Mouse (Mus musculus): ENCODE measurements around the gene Olfr380. TPM values are rescaled to one million over a fixed set of nuclear protein-coding genes. Genes with fewer than 3 reads are reported as not detected.

The Olfr380 gene
- not detected in 2 replicates for total RNA-seq (2012; rRNA removed)
- not detected in 2 replicates for total RNA-seq (2014; rRNA removed)
- polyA plus RNA-seq (2012; ENCODE audit: insufficient read length, low read depth): not detected in 2 replicates

- in situ Hi-C loops (cut with MboI; ENCODE audit: low pct_ligation_motif_present, low pct_unique_long_range_greater_than_20kb, low sequenced_read_pairs): no loop called here
- dilution Hi-C loops (cut with MboI; ENCODE audit: extremely low pct_ligation_motif_present, extremely low pct_unique_long_range_greater_than_20kb, low sequenced_read_pairs): no loop called here
- no peaks in the 10 kb centered on the region for H3K36me3 ChIP-seq (replicated peaks in 1 of 2; ENCODE audit: control insufficient read depth in 1 of 2, insufficient read depth in 1 of 2, low read length in 1 of 2)
- H3K4me3 ChIP-seq (replicated peaks in 1 of 3; ENCODE audit: low read depth in 2 of 3, low read length in 2 of 3, poor library complexity in 1 of 3): no peak within 1 kb of the TSS
- no peak for TF ChIP-seq CHD2 (IDR thresholded peaks at IDR 0.05; ENCODE audit: low read length)
- H3K79me2 ChIP-seq (replicated peaks; ENCODE audit: control insufficient read depth, extremely low read depth, insufficient read depth, poor library complexity, severe bottlenecking): no peaks in the 10 kb centered on the region
- H3K9me3 ChIP-seq (replicated peaks; ENCODE audit: low read length): no peaks in the 10 kb centered on the region
- H3K27ac ChIP-seq (ENCODE audit: insufficient read depth, low read depth): no peak within 1 kb of the TSS
- H3K27me3 ChIP-seq (replicated peaks): peaks cover 34% of the 10 kb centered on the region
- no peak for DNase-seq (ENCODE audit: extremely low read depth)
- no peak within 1 kb of the TSS for H3K9ac ChIP-seq (ENCODE audit: insufficient read depth, low read depth)
- no peaks in the 10 kb centered on the region for H3K4me1 ChIP-seq (ENCODE audit: control insufficient read depth in 1 of 2, insufficient read depth in 2 of 2)
- no peak within 1 kb of the TSS for H3K4me2 ChIP-seq (ENCODE audit: insufficient read depth, low read depth, poor library complexity, severe bottlenecking)
These were observed at the start of gene Olfr380 for GRCm38 (mm10) chr11:73457408-73457807. Gene Olfr380 (minus strand): TSS chr11:73457508.

GRCm38 (mm10) chr11:73491503-73491902 lies 34.2 kb upstream of the Olfr380 start, which contains the start of gene Olfr381:
Gene Olfr381 (minus strand): TSS chr11:73491603.
- H3K4me1 ChIP-seq (ENCODE audit: control insufficient read depth in 1 of 2, insufficient read depth in 2 of 2): no peaks in the 10 kb centered on the region
- H3K4me3 ChIP-seq (replicated peaks in 1 of 3; ENCODE audit: low read depth in 2 of 3, low read length in 2 of 3, poor library complexity in 1 of 3): no peak within 1 kb of the TSS
- DNase-seq (ENCODE audit: extremely low read depth): no peak
- H3K4me2 ChIP-seq (ENCODE audit: insufficient read depth, low read depth, poor library complexity, severe bottlenecking): no peak within 1 kb of the TSS
- no peak within 1 kb of the TSS for H3K9ac ChIP-seq (ENCODE audit: insufficient read depth, low read depth)
- H3K36me3 ChIP-seq (replicated peaks in 1 of 2; ENCODE audit: control insufficient read depth in 1 of 2, insufficient read depth in 1 of 2, low read length in 1 of 2): no peaks in the 10 kb centered on the region
- H3K27ac ChIP-seq (ENCODE audit: insufficient read depth, low read depth): no peak within 1 kb of the TSS
- in situ Hi-C loops (cut with MboI; ENCODE audit: low pct_ligation_motif_present, low pct_unique_long_range_greater_than_20kb, low sequenced_read_pairs): no loop called here
- H3K9me3 ChIP-seq (replicated peaks; ENCODE audit: low read length): no peaks in the 10 kb centered on the region
- no peaks in the 10 kb centered on the region for H3K79me2 ChIP-seq (replicated peaks; ENCODE audit: control insufficient read depth, extremely low read depth, insufficient read depth, poor library complexity, severe bottlenecking)
- dilution Hi-C loops (cut with MboI; ENCODE audit: extremely low pct_ligation_motif_present, extremely low pct_unique_long_range_greater_than_20kb, low sequenced_read_pairs): no loop called here
- H3K27me3 ChIP-seq (replicated peaks): peaks cover 48% of the 10 kb centered on the region
- no peak for TF ChIP-seq PAX5 (IDR thresholded peaks at IDR 0.05; ENCODE audit: low read length)
- TF ChIP-seq SIN3A (IDR thresholded peaks at IDR 0.05; ENCODE audit: low read length): no peak
- TF ChIP-seq MXI1 (IDR thresholded peaks at IDR 0.05; ENCODE audit: low read depth, low read length): no peak
- no peak for TF ChIP-seq JUND (conservative IDR thresholded peaks at IDR 0.05; ENCODE audit: low read depth, low read length)
- TF ChIP-seq CHD1 (IDR thresholded peaks at IDR 0.05; ENCODE audit: low read depth, low read length): no peak
- no peak for TF ChIP-seq MAZ (IDR thresholded peaks at IDR 0.05; ENCODE audit: low read depth, low read length)
- no peak for TF ChIP-seq RCOR1 (conservative IDR thresholded peaks at IDR 0.05; ENCODE audit: low read depth, low read length)

- no peaks in the 10 kb centered on the region for H3K36me3 ChIP-seq (replicated peaks in 1 of 2; ENCODE audit: control insufficient read depth in 1 of 2, insufficient read depth in 1 of 2, low read length in 1 of 2)
- in situ Hi-C loops (cut with MboI; ENCODE audit: low pct_ligation_motif_present, low pct_unique_long_range_greater_than_20kb, low sequenced_read_pairs): no loop called here
- dilution Hi-C loops (cut with MboI; ENCODE audit: extremely low pct_ligation_motif_present, extremely low pct_unique_long_range_greater_than_20kb, low sequenced_read_pairs): no loop called here
- H3K9ac ChIP-seq (ENCODE audit: insufficient read depth, low read depth): no peak within 1 kb of the TSS
- no peak within 1 kb of the TSS for H3K27ac ChIP-seq (ENCODE audit: insufficient read depth, low read depth)
- no peaks in the 10 kb centered on the region for H3K9me3 ChIP-seq (replicated peaks; ENCODE audit: low read length)
- H3K4me2 ChIP-seq (ENCODE audit: insufficient read depth, low read depth, poor library complexity, severe bottlenecking): no peak within 1 kb of the TSS
- no peaks in the 10 kb centered on the region for H3K79me2 ChIP-seq (replicated peaks; ENCODE audit: control insufficient read depth, extremely low read depth, insufficient read depth, poor library complexity, severe bottlenecking)
- no peak for DNase-seq (ENCODE audit: extremely low read depth)
- no peak within 1 kb of the TSS for H3K4me3 ChIP-seq (replicated peaks in 1 of 3; ENCODE audit: low read depth in 2 of 3, low read length in 2 of 3, poor library complexity in 1 of 3)
- H3K4me1 ChIP-seq (ENCODE audit: control insufficient read depth in 1 of 2, insufficient read depth in 2 of 2): no peaks in the 10 kb centered on the region
- H3K27me3 ChIP-seq (replicated peaks): peaks cover 61% of the 10 kb centered on the region
- no peak for TF ChIP-seq EP300 (IDR thresholded peaks at IDR 0.05; ENCODE audit: low read length)
- no peak for TF ChIP-seq ZMIZ1 (IDR thresholded peaks at IDR 0.05; ENCODE audit: low read depth, low read length)
- no peak for TF ChIP-seq RCOR1 (conservative IDR thresholded peaks at IDR 0.05; ENCODE audit: low read depth, low read length)
- TF ChIP-seq TBP (conservative IDR thresholded peaks at IDR 0.05; ENCODE audit: low read depth, low read length): no peak
These were observed 28.9 kb downstream of the Olfr380 start, which contains the start of gene Olfr378 for GRCm38 (mm10) chr11:73428377-73428776. Gene Olfr378 (minus strand): TSS chr11:73428477.

Other genes with a start within 250 kb of the Olfr380 start
- gene Trpv1, start 223.2 kb downstream of the Olfr380 start, total RNA-seq (2012; rRNA removed): 0.04 and 0.08 TPM in 2 replicates
- 0.13 TPM in 1 of 2 replicates, not detected in the other for gene Trpv1, start 223.2 kb downstream of the Olfr380 start, total RNA-seq (2014; rRNA removed)
- not detected in 2 replicates for gene Trpv1, start 223.2 kb downstream of the Olfr380 start, polyA plus RNA-seq (2012; ENCODE audit: insufficient read length, low read depth)
- under 0.01 TPM in 1 of 2 replicates, not detected in the other for gene Trpv3, start 190.1 kb downstream of the Olfr380 start, total RNA-seq (2012; rRNA removed)
- not detected in 2 replicates for gene Trpv3, start 190.1 kb downstream of the Olfr380 start, total RNA-seq (2014; rRNA removed)
- not detected in 2 replicates for gene Trpv3, start 190.1 kb downstream of the Olfr380 start, polyA plus RNA-seq (2012; ENCODE audit: insufficient read length, low read depth)
- gene Aspa, start 127.9 kb downstream of the Olfr380 start, total RNA-seq (2012; rRNA removed): not detected in 2 replicates
- not detected in 2 replicates for gene Aspa, start 127.9 kb downstream of the Olfr380 start, total RNA-seq (2014; rRNA removed)
- not detected in 2 replicates for gene Aspa, start 127.9 kb downstream of the Olfr380 start, polyA plus RNA-seq (2012; ENCODE audit: insufficient read length, low read depth)
- not detected in 2 replicates for gene Gm49340, start 127.8 kb downstream of the Olfr380 start, total RNA-seq (2012; rRNA removed)
- gene Gm49340, start 127.8 kb downstream of the Olfr380 start, total RNA-seq (2014; rRNA removed): not detected in 2 replicates
- not detected in 2 replicates for gene Gm49340, start 127.8 kb downstream of the Olfr380 start, polyA plus RNA-seq (2012; ENCODE audit: insufficient read length, low read depth)
- gene Spata22, start 127.8 kb downstream of the Olfr380 start, total RNA-seq (2012; rRNA removed): not detected in 2 replicates
- not detected in 2 replicates for gene Spata22, start 127.8 kb downstream of the Olfr380 start, total RNA-seq (2014; rRNA removed)
- gene Spata22, start 127.8 kb downstream of the Olfr380 start, polyA plus RNA-seq (2012; ENCODE audit: insufficient read length, low read depth): not detected in 2 replicates
- not detected in 2 replicates for gene Olfr20, start 106.7 kb downstream of the Olfr380 start, total RNA-seq (2012; rRNA removed)
- gene Olfr20, start 106.7 kb downstream of the Olfr380 start, total RNA-seq (2014; rRNA removed): not detected in 2 replicates
- not detected in 2 replicates for gene Olfr20, start 106.7 kb downstream of the Olfr380 start, polyA plus RNA-seq (2012; ENCODE audit: insufficient read length, low read depth)
- not detected in 2 replicates for gene Olfr376, start 86.3 kb downstream of the Olfr380 start, total RNA-seq (2012; rRNA removed)
- gene Olfr376, start 86.3 kb downstream of the Olfr380 start, total RNA-seq (2014; rRNA removed): not detected in 2 replicates
- gene Olfr376, start 86.3 kb downstream of the Olfr380 start, polyA plus RNA-seq (2012; ENCODE audit: insufficient read length, low read depth): not detected in 2 replicates
- not detected in 2 replicates for gene Olfr1, start 57.9 kb downstream of the Olfr380 start, total RNA-seq (2012; rRNA removed)
- not detected in 2 replicates for gene Olfr1, start 57.9 kb downstream of the Olfr380 start, total RNA-seq (2014; rRNA removed)
- not detected in 2 replicates for gene Olfr1, start 57.9 kb downstream of the Olfr380 start, polyA plus RNA-seq (2012; ENCODE audit: insufficient read length, low read depth)
- not detected in 2 replicates for gene Olfr378, start 29.0 kb downstream of the Olfr380 start, total RNA-seq (2012; rRNA removed)
- gene Olfr378, start 29.0 kb downstream of the Olfr380 start, total RNA-seq (2014; rRNA removed): not detected in 2 replicates
- gene Olfr378, start 29.0 kb downstream of the Olfr380 start, polyA plus RNA-seq (2012; ENCODE audit: insufficient read length, low read depth): not detected in 2 replicates
- gene Olfr381, start 34.1 kb upstream of the Olfr380 start, total RNA-seq (2012; rRNA removed): not detected in 2 replicates
- gene Olfr381, start 34.1 kb upstream of the Olfr380 start, total RNA-seq (2014; rRNA removed): not detected in 2 replicates
- gene Olfr381, start 34.1 kb upstream of the Olfr380 start, polyA plus RNA-seq (2012; ENCODE audit: insufficient read length, low read depth): not detected in 2 replicates
- not detected in 2 replicates for gene Olfr382, start 59.7 kb upstream of the Olfr380 start, total RNA-seq (2012; rRNA removed)
- gene Olfr382, start 59.7 kb upstream of the Olfr380 start, total RNA-seq (2014; rRNA removed): not detected in 2 replicates
- gene Olfr382, start 59.7 kb upstream of the Olfr380 start, polyA plus RNA-seq (2012; ENCODE audit: insufficient read length, low read depth): not detected in 2 replicates
- not detected in 2 replicates for gene Olfr385, start 135.5 kb upstream of the Olfr380 start, total RNA-seq (2012; rRNA removed)
- gene Olfr385, start 135.5 kb upstream of the Olfr380 start, total RNA-seq (2014; rRNA removed): not detected in 2 replicates
- gene Olfr385, start 135.5 kb upstream of the Olfr380 start, polyA plus RNA-seq (2012; ENCODE audit: insufficient read length, low read depth): not detected in 2 replicates
- gene Olfr384, start 141.1 kb upstream of the Olfr380 start, total RNA-seq (2012; rRNA removed): not detected in 2 replicates
- not detected in 2 replicates for gene Olfr384, start 141.1 kb upstream of the Olfr380 start, total RNA-seq (2014; rRNA removed)
- gene Olfr384, start 141.1 kb upstream of the Olfr380 start, polyA plus RNA-seq (2012; ENCODE audit: insufficient read length, low read depth): not detected in 2 replicates
- gene Zfp735, start 231.3 kb upstream of the Olfr380 start, total RNA-seq (2012; rRNA removed): not detected in 2 replicates
- gene Zfp735, start 231.3 kb upstream of the Olfr380 start, total RNA-seq (2014; rRNA removed): not detected in 2 replicates
- gene Zfp735, start 231.3 kb upstream of the Olfr380 start, polyA plus RNA-seq (2012; ENCODE audit: insufficient read length, low read depth): not detected in 2 replicates

Measured in CH12.LX (cell line).